Mouse (Mus musculus) spleen, postnatal 10 days (tissue): ENCODE data around the gene Gpn3.

ENCODE experiments used
- DNase-seq, 2 experiments: peaks; one replicate each; pipeline ENCODE4 v3.0.0; 2021 to 2022; ENCODE audit warnings: low spot score in 2 of 2

The Gpn3 gene

DNA sequence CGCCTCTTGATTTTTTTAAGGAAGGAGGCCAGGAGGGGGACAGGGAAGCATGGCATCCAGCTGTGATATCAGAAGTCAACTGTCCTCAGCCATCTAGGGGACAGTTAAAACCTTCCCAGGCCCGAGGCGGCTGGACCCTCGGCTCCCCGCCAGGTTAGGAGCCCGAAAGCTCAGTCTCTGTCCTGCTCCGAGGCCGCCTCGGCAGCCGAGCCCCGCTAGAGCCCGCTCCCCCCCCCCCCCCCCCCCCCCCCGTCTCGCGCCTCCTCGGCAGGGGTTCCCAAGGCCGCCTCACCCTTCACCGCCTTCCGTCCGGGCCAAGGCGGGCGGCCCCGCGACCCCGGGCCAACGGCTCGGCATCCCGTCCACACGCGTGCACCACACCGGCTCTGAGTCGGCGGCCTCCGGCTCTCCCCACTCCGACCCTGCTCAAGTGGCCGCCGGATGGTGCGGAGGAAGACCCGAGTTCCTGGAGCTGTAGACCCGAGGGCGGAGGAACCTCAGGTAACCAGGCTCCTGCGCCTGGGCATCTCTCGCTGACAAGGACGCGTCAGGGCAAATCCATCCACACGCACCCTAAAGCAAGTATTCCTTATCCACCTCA lies at the start of gene Gpn3:
Gpn3 (plus strand) TSS at position 286 of the 601 bp plus-strand sequence.
- DNase-seq = no peak

GRCm38 (mm10) chr5:122323523-122323922 lies 48.2 kb upstream of the Gpn3 start:
- DNase-seq = no peak

- DNase-seq = no peak
These were observed 46.9 kb upstream of the Gpn3 start for GRCm38 (mm10) chr5:122324608-122325431.

DNA sequence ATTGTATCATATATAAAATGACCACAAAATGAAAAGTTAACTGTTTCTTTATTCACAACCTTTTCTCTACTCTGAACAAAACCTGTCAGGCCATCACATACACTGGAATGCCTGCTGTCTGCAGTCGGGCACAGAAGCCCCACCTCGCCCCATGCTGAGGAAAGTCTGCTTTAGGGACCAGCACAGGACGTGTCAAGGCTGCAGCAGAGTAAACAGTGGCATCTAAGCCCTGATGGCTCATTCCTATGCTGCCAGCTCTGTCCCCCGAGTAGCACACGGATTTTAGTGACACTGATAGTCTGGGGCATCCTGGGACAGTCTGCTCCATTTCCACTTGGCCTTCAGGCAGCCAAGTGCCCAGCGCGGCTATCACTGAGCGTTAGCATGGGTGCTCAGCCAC lies 46.2 kb upstream of the Gpn3 start:
- DNase-seq = no peak

DNA sequence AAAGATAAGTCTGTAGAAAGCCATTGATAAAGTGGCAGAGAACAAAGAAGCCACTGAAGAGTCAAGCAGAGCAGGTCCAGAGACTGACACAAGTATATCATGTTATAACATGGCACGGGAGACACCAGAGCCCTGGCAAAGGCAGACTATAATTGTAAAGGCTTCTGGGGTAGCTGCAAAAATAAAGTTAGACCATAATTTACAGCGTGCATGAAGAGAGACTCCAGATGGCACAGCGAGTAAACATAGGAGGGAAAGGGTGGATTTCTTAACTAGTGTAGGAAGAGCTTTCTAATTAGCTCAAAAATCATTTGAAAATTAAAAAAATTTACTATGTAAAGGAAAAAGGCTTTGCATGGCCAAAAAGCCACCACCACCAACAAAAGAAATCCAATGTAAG lies 44.4 kb upstream of the Gpn3 start:
- DNase-seq = no peak

DNA sequence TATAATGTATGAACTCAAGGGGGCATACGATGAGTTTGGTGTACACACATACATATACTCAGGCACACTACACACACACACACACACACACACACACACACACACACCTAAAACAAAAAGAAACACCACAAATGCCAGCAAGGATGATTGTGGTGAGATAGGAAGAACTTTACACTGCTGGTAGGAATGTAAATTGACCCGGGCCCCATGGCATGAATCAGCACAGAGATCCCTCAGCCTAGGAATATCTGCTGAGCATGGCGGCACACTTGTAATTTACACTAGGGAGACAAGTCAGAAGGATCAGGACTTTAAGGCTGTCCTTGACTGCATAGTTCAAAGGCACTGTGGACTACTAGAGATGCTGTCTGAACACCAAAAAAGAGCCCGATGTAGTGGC lies 41.4 kb upstream of the Gpn3 start:
- DNase-seq = no peak

GRCm38 (mm10) chr5:122334682-122335081 lies 37.0 kb upstream of the Gpn3 start:
- no peak for DNase-seq

- DNase-seq = no peak
These were observed 35.0 kb upstream of the Gpn3 start for GRCm38 (mm10) chr5:122336554-122337294.

GRCm38 (mm10) chr5:122342874-122343273 lies 28.8 kb upstream of the Gpn3 start:
- DNase-seq = no peak

GRCm38 (mm10) chr5:122343768-122344167 lies 27.9 kb upstream of the Gpn3 start:
- DNase-seq = no peak

- peak; percentile 78 to 88 for DNase-seq
These were observed 27.4 kb upstream of the Gpn3 start for GRCm38 (mm10) chr5:122344260-122344659.

DNA sequence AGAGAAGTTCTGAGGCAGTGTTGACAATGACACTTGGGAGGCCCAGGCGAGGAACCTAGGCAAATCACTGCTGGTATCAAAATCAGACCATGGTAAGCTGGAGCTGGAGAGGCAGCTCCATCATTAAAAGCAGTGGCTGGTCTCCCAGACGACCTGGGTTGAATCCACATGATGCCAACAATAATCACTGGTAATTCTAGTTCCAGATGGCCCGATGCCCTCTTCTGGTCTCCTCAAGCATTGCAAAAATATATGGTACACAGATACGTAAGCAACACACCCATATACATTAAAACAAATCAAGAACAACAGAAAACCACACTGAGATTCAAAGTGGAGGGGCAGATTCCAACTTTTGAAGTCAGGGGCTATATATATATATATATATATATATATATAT lies 25.9 kb upstream of the Gpn3 start:
- DNase-seq = no peak

DNA sequence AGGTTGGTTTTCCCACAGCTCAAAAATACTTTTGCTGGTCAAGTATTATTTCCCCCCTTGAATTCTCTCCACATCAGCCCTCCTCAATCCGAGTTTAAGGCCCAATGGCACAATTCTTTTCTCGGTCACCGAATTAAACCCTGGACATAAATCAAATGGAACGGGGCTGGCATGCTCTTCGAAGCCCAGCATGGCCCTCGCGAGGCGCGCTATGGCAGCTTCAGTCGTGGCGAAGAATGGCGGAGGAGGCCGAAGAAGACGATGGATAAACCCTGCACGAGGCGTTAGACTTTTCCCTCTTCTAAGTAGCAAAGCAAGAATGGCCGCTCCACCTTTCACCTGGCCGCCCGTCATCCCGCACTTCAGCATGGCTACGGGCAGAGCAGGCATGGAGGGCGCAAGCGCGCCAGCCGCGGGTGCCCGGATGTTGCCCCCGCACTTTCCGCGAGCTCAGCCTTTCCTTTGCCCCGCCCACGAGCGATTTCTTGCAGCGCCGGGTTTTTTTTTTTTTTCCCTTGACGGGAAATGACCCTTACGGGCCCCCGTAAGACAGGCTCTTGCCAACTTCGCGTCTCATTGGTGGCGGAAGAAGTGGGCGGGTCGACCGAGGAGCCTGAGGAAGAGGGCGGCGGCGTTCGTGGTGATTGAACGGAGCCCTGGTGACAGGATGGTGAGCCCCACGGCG lies 17.7 kb upstream of the Gpn3 start, which contains the start of the genes Rad9b and Vps29:
Rad9b (minus strand) TSS at position 427 of the 685 bp plus-strand sequence.
Vps29 (plus strand) TSS at position 563 of the 685 bp plus-strand sequence.
- DNase-seq = peak; percentile 98 to 100

GRCm38 (mm10) chr5:122354492-122355067 lies 17.1 kb upstream of the Gpn3 start:
- DNase-seq = no peak

DNA sequence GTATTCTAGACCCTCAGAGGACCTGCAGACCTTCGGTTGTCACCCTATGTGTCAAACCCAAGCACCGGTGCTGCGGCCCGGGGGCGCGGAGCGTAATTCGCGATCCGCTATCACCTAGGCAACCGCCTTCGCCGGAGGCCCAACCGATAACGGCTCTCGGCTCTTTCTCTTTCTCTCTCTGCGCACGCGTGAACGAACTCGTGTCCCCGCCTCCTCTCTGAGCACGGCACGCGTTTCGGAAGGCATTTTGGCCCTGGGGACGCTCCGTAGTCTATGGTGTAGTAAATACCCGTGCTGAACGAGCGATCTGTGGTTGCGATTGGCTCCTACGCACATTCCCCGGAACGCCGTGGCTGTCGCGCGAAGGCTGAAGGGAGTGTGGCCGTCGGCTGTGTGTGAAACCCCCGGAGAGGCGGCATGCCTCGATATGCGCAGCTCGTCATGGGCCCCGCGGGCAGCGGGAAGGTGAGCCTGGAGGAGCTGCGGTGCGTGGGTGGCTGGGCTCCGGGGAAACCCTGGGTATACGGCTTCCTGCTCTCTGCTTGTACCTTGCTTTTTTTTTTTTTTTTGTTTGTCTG lies 605 bp downstream of the Gpn3 start, which contains the start of gene Fam216a:
Fam216a (minus strand) TSS at position 173 of the 578 bp plus-strand sequence.
- peak; percentile 99 to 100 for DNase-seq

- no peak for DNase-seq
These were observed 1.2 kb downstream of the Gpn3 start for GRCm38 (mm10) chr5:122372878-122373277.

DNA sequence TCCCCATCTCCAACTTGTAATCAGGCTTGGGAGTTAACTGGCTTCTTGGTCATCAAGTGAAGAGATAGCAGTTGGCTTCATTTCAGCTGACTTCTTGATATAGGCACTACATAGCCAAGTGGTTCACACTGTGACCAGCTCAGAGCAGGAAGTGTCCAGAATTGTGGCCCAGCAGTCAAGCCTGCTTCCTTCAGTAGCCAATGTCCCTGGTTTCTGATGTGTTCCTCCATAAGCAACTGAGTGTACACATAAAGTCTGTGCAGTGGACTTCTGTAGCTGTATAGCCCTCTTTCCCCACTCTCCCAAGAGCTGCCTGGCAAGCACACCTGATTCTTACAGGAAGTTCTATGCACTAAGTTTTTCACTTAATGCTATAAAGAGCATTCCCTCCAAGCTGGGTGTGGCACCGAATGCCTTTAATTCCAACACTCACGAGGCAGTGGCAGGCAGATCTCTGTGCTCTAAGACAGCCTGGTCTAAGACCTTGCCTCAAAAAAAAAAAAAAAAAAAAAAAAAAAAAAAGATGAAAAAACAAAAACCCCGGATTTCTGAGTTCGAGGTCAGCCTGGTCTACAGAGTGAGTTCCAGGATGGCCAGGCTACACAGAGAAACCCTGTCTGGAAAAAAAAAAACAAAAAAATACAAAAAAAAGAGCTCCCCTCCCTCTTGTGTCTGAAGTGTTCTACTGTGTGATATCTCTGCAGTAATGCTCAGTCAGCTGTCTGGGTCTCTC lies 5.6 kb downstream of the Gpn3 start:
- DNase-seq = no peak

GRCm38 (mm10) chr5:122378171-122378570 lies 6.5 kb downstream of the Gpn3 start:
- DNase-seq = no peak

- peak; percentile 59 to 83 for DNase-seq
These were observed 7.9 kb downstream of the Gpn3 start for GRCm38 (mm10) chr5:122379374-122380155.
